Mouse (Mus musculus): ENCODE measurements around the gene Tmem35b.
A peak's percentile ranks its signal among the peaks of the same experiment; 100 is the strongest.
"Not testable (repeated sequence)": the region's sequence is repeated elsewhere in the genome, so short reads cannot be mapped to it uniquely, and the experiment has no call there.

The Tmem35b gene

DNA sequence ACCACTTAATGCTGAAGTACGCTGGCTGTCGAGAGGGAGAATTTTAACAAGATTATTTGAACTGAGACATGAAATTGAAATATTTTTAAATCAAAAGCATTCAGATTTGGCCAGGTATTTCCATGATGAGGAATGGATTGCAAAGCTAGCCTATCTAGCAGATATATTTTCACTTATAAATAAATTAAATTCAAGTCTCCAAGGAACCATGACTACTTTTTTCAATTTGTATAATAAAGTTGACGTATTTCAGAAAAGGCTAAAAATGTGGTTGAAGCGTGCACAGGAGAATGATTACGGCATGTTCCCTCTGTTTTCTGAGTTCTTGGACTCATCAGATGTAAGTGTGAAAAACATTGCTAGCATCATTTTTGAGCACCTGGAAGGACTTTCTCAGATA lies at the start of gene Tmem35b:
Gene Tmem35b (plus strand): TSS at position 301 of the 400 bp plus-strand sequence.
- DNase-seq (ENCODE audit: low read depth): no peak

DNA sequence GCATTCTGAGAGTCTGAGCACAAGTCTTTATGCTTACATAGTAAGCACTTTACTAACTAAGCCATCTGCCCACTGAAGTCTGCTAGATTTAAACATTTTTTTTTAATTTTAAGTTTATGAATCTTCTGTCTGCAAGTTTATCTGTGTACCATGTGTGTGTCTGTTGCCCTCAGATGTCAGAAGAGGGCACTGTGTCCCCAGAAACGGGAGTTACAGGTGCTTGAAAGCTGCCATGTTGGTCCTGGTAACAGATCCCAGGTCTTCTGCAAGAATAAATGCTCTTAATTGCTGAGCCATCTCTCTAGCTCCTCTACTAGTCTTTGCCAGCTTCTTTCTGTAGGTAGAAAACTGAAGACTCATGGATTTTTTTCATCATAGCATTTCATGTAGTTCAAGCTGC lies 48.6 kb upstream of the Tmem35b start:
- DNase-seq (ENCODE audit: low read depth): no peak

- DNase-seq (ENCODE audit: low read depth): peak; percentile 85
These were observed 46.5 kb upstream of the Tmem35b start, which contains the start of gene Zmym6 for GRCm38 (mm10) chr4:127076875-127077548. TSS of gene Zmym6 (plus strand) at chr4:127077383.

DNA sequence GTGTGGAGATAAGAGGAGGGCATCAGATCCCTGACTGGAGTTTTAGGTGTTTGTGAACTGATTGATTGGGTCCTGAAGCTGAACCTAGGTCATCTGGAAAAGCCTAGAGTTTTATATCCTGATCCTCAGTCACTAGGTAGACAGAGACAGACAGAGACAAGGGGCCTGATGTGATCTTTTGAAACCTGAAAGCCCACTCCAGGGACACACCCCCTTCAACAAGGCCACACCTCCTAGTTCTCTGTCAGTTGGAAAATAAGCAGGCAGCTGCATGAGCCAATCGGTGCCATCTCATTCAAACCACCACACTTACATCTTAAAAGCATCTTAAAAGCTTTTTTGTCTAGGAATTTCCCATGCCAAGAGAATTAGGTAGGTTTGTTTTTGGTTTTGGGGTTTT lies 42.7 kb upstream of the Tmem35b start:
- no peak for DNase-seq (ENCODE audit: low read depth)

GRCm38 (mm10) chr4:127083131-127083530 lies 40.4 kb upstream of the Tmem35b start:
- DNase-seq (ENCODE audit: low read depth): no peak

- DNase-seq (ENCODE audit: low read depth): no peak
These were observed 37.7 kb upstream of the Tmem35b start for GRCm38 (mm10) chr4:127085761-127086160.

DNA sequence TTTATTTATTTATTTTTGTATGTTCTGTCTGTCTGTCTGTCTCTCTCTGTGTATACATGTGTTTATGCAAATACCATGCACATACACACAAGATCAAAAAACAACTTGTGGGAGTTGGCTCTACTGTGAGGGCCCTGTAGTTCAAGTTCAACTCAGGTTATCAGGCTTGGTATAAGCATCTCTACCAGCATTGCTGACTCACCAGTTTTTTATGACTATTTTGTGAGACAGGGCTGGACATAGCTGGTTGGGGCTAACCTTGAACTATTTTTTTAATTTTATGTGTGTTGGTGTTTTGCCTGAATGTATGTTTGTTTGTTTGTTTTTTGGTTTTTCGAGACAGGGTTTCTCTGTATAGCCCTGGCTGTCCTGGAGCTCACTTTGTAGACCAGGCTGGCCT lies 32.3 kb upstream of the Tmem35b start:
- no peak for DNase-seq (ENCODE audit: low read depth)

- no peak for DNase-seq (ENCODE audit: low read depth)
These were observed 28.4 kb upstream of the Tmem35b start for GRCm38 (mm10) chr4:127095090-127095489.

GRCm38 (mm10) chr4:127099552-127099951 lies 23.9 kb upstream of the Tmem35b start:
- not testable (repeated sequence) for DNase-seq (ENCODE audit: low read depth)

- no peak for DNase-seq (ENCODE audit: low read depth)
These were observed 15.9 kb upstream of the Tmem35b start for GRCm38 (mm10) chr4:127107566-127107965.

DNA sequence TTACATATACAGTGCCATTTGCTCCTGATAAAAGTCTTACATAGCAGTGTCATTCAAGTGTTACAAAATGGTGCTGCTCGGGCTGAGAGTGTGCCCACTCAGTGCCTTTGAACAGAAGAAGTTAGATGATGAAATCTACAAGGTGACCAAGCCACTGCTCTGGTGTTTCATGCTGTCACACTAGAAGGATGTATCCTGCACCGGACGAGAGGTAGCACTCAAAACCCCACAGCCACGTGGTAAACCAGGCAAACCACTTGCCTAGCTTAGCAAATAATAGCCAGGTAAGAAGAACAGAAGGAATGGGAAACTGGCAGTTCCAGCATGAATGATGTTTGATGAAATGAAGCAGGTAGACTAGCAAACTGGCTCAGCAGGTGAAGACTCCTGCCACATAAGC lies 12.9 kb upstream of the Tmem35b start:
- DNase-seq (ENCODE audit: low read depth): no peak

GRCm38 (mm10) chr4:127124331-127124730 lies 840 bp downstream of the Tmem35b start:
- DNase-seq (ENCODE audit: low read depth): no peak

DNA sequence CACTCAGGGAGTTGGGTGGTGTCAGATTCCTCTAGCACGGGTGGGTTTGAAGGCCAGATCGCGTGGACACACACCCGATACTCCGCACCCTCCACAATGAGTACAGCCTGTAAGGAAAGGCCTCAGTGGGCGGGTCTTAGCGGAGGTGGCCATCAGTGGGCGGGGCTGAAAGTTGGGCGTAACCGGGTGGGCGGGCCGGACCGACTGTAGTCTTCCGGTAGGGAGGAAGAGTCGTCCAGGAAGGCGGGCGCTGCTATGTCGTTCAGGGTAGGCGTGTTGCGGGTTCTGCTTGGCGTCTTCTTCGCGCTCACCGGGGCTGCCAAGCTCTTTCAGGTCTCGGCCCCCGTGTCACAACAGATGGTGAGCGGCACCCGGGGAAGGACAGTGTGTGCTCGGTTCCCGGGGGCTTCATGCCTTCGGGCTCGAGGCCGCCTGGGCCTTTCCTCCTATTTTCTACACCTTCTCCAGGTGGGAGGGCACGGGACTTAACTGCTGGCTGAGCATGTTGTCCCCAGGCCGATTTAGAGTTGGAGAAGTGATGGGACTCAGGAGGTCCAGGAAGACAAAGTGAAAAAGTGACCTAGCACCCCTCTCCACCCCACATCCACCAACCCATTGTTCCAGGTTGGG lies 2.5 kb downstream of the Tmem35b start:
- DNase-seq (ENCODE audit: low read depth): peak; percentile 63

DNA sequence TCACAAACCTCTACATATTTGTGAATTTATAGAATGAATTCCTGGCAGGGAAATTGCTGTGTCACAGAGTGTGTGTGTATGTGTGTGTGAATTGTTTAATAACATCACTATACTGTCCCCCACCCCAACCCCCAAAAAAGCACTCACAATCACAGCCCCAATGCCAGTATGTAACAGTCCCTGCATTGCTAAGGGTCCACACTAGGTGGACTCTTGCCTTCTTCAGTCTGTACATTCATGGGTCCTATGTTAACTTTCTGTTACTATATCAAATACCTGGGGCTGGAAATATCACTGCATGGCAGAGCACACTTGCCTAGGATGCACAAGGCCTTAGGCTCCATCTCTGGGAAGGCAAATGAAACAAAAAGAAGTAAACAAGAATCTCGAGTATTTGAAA lies 11.2 kb downstream of the Tmem35b start:
- no peak for DNase-seq (ENCODE audit: low read depth)

DNA sequence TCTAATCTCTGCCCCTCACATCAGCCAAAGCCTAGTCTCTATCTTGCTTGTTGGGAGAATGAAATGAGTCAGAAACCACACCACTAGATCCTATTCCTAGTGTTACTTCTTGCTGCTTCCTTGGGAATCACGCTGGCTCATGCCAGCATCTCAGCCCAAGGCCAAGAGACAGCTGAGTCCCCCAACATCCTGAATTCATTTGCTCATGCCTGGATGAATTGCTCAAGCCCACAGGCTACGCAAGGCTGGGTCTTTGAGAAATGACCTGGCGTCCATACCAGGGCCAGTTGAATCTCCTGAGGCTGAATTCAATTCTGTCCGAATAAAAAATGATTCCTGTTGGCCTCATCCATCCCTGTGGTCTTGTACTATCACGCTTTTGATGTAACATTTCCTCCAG lies 14.1 kb downstream of the Tmem35b start:
- DNase-seq (ENCODE audit: low read depth): no peak

- no peak for DNase-seq (ENCODE audit: low read depth)
These were observed 15.0 kb downstream of the Tmem35b start for GRCm38 (mm10) chr4:127138486-127138885.

DNA sequence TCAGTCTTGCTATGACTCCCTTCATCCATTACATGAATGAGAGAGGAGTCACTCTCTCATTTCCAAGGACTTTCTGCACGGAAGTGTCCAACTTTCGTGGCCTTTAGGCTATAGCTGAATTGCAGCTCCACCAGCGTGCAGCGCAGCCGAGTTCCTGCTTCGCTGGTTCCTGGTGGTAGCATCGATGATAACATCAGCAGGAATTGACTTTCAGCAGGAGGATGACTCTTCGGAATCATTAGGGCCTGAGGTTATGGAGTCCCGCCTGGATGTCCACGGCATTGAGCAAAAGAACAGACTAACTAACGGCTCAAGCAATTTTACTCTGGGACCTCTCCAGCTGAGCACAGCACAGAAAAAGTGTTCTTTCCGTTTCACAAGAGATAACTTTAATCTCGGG lies 26.5 kb downstream of the Tmem35b start:
- no peak for DNase-seq (ENCODE audit: low read depth)

DNA sequence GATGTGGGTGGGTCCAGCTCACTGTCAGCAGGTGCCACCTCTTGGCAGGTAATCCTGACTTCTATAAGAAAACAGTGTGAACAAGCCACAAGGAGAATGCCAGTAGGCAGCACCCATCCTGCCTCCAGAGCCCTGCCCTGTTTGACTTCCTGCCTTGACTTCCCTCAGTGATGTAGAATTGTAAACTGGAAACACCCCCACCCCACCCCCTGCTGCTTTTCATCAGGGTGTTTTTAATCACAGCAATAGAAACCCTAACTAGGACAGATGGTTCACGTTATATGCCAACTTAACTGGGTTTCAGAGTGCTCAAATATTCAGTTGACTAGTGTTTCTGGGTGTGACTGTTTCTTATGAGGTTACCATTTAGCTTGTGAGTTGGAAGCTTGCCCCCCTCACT lies 29.9 kb downstream of the Tmem35b start:
- no peak for DNase-seq (ENCODE audit: low read depth)

DNA sequence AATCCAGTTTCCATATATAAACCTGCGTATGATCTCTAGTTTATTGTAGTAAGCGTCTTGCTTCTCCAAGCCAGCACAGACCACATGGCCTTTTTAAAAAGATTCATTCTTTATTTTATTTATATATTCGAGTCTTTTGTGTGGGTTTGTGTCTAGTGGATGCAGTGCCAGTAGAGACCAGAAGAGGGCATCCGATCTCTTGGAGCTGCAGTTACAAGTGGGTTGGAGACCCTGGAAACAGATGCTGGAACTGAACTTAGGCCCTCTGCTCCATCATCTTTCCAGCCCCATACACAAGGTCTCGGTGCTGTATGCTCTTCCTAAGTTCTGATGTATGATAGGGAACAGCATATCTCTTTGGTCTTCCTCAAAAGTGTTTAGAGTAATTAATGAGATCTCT lies 32.3 kb downstream of the Tmem35b start:
- no peak for DNase-seq (ENCODE audit: low read depth)

DNA sequence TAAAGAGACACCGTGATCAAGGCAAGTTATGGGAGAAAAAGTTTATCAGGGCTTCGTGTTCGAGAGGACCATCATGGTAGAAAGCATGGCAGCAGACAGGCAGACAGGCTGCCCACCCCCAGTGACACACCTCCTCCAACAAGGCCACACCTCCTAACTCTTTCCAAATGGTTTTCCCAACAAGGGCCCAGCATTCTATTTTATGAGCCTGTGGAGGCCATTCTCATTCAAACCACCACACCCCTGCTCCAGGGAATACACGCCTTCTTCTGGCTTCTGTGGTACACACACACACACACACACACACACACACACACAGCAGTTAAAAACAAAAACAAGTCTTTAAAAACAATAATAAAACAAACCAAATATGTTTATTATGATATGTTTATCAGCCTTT lies 34.3 kb downstream of the Tmem35b start:
- no peak for DNase-seq (ENCODE audit: low read depth)

- DNase-seq (ENCODE audit: low read depth): no peak
These were observed 40.4 kb downstream of the Tmem35b start for GRCm38 (mm10) chr4:127163926-127164325.

DNA sequence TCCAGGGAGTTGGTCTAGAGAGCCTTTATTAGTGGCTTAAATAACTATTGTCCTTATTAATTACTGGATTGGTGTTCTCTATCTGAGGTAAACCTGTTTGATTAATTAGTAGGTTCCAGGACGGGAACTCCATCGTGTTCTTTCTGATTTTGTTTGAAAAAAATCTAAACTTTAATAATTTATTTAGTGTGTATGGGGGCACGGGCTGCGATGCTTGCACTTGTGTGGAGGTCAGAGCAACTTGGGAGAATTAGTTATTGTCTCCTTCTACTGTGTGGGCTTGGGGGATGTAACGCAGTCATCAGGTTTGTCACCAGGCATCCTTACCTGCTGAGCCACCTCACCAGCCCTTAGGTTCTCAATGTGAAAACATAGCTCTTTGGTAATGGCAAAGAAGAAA lies 43.6 kb downstream of the Tmem35b start:
- no peak for DNase-seq (ENCODE audit: low read depth)

- no peak for DNase-seq (ENCODE audit: low read depth)
These were observed 44.2 kb downstream of the Tmem35b start for GRCm38 (mm10) chr4:127167731-127168130.

Data from fibroblast of lung, adult 2 months (primary cell).